Mouse (Mus musculus) layer of hippocampus, adult 18-20 months (tissue): ENCODE data around the gene Hoxd13. TPM values are rescaled to one million over a fixed set of nuclear protein-coding genes. Genes with fewer than 3 reads are reported as not detected.

Experiments used
- DNase-seq, 2 experiments: peaks; one replicate each; pipeline ENCODE4 v3.0.0; 2022; ENCODE audit warnings: low spot score in 2 of 2
- total RNA-seq, 2 experiments: library from RNA; stranded (reverse); gene quantifications; 2 replicates each; pipeline ENCODE4 v1.2.3; 2021

The Hoxd13 gene
- total RNA-seq, 2 experiments from 2014 or later, result not detected

DNA sequence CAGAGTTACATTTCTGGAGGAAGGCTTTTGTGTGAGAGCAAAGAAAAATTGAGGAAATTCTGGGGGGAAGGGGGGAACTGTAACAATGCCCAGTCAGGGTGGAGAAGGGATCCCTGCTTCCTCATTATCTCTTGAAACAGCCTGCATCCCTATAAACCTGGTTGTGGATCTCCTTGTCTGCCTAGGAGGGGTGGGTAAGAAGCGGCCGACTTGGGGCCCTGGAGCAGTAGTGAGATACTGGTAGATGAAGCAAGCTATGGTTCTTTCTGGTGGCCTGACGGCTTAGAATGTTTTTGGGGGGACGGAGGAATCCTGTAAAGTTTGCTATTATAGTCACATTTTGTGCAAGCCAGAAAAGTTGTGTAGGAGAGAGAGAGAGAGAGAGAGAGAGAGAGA lies 25.3 kb downstream of the Hoxd13 start:
- no peak for DNase-seq

DNA sequence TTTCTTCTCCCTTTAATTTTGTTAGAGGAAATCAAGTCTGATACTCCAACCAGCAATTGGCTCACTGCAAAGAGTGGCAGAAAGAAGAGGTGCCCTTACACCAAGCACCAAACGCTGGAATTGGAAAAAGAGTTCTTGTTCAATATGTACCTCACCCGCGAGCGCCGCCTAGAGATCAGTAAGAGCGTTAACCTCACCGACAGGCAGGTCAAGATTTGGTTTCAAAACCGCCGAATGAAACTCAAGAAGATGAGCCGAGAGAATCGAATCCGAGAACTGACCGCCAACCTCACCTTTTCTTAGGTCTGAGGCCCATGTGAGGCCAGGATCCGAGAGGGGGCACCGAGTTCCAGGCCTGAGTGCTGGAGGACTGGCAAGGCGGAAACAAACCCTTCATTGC lies 26.0 kb downstream of the Hoxd13 start:
- no peak for DNase-seq

DNA sequence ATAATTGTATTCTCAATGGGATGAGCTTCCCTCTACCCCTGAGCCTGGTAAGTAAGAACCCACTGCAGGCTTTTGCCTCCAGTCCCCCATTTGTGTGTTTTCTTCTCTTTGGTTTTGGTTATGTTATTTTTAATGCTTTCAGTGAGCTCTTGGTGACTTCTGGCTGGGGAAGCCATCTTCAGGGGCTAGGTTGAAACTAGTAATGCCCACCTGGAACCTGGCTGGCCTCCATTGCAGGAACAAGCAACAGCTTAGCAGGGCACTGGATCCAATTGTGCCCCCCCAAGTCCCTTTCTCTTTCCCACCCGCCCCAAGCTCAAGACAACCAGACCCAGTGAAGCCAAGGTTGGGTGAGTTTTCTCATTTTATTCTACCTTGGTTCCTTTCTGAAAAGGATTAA lies 27.3 kb downstream of the Hoxd13 start:
- no peak for DNase-seq

DNA sequence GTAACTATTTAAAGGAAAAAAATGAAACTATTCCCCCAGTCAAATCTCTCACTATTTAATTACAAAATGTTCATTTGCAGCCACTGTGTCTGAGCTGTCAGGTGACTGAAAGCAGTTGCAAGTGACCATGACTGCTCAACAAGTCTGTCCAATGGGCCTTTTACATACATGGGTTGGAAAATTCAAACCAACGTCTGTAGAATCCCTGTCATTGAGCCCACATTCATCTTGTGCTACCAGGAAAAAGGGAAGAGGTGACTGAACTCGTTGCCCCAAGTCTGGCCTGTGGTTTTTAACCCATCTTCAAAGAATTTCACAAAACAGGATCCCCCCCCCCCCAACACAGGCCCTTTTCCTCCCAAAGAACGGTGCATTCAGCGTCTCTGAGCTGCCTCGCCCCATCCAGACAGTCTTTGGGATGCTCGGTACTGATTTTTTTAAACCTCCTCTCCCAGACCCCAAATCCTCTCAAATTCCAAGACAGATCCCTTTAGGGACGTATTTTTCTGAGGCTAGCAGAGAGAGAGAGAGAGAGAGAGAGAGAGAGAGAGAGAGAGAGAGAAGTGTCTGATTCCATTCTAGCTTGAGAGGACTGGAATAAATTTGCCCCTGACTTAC lies 27.8 kb downstream of the Hoxd13 start:
- DNase-seq, result no peak

DNA sequence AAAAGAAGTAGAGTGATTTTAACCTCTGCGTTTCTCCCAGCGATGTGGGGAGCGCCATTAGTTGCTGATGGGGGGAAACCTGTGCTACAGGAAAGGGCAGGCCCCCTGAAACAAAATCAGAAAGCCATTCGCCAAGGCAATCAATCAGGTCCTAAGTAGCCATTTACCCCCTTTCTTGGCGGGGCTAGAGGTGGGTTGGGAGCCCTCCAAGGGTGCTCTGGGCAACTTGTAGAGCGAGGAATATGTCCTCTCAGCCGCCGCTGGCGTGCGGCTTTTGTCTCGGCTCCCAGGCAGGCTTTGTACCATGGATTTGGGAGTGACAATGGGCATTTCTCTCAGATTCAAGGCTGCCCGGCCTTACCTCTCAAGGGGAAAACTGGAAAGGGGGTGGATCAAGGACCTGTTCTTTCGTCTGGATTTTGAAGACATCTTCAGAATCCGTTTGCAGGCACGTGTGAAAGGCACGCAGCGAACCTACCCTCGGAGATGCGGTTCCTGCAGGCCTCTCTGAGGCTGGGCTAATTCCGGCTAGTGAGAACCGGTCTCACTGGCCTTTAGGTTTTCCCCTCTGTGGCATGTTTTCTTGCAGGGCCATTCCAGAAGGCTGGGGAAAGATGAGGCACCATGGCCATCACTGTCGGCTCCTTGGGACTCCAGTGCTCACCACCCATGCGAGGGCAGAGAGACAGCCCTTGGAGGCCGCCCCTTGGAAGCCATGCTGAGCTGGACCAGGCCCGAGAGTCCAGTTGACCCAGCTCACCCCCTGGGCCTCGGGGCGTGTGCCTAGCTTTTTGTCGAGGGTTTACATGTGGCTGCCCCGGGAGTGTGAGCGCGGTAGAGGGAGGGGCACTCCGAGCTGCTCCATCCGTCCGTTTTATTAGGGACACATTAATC lies 28.6 kb downstream of the Hoxd13 start:
- no peak for DNase-seq

DNA sequence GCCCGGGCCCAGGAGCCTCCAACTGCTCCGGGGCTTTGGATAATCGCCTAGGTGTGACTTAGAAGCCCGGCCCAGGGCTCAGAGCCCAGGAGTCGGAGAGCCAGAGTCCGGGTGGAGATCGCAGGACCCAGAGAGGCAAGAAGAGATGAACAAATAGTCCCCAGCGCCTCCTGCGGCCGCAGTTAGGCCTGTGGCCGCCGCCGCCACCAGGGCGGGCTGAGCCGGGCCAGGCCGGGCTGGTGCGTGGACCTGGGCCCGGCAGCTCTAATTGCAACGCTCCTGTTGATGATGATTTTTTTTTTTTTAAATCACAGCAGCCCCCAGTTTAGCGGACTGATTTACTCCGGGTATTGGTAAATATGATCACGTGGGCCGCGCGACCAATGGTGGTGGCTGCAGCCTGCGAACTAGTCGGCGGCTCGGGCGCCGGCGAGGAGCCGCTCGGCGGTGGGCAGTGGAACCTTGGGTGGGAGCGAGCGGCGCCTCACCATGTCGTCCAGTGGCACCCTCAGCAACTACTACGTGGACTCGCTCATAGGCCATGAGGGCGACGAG lies 29.5 kb downstream of the Hoxd13 start, which contains the start of gene Hoxd9:
Gene Hoxd9, plus strand, starts transcription at position 161 of the 555 bp plus-strand sequence.
- no peak for DNase-seq

DNA sequence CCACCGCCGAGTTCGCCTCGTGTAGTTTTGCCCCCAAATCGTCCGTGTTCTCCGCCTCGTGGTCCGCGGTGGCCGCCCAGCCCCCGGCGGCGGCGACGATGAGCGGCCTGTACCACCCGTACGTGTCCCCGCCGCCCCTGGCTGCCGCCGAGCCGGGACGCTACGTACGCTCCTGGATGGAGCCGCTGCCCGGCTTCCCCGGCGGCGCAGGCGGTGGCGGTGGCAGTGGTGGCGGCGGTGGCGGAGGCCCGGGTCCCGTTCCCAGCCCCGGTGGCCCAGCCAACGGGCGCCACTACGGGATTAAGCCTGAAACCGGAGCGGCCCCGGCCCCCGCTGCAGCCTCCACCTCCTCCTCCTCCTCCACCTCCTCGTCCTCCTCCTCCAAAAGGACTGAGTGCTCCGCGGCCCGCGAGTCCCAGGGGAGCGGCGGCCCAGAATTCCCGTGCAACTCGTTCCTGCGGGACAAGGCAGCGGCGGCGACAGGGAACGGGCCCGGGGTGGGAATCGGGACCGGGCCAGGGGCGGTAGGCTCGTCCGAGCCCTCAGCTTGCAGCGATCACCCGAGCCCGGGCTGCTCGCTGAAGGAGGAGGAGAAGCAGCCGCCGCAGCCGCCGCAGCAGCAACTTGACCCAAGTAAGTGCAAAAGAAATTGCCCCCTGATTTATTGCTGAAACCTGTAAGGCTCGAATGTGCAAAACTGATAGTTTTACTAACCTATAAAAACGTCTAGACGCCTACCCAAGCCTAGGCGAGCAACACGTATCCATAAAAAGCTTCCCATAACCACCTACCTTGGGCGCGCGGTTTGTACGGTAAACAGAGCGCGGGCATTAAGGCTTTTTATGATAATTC lies 30.3 kb downstream of the Hoxd13 start:
- no peak for DNase-seq

DNA sequence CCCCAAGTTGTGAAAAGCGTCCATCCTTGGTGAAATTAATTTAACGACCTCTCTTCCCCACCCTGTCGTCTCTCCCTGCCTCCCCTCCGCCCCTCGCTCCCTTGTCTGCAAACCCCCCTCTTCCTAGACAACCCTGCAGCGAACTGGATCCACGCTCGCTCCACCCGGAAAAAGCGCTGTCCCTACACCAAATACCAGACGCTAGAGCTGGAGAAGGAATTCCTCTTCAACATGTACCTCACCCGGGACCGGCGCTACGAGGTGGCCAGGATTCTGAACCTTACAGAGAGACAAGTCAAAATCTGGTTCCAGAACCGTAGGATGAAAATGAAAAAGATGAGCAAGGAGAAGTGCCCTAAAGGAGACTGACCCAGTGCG lies 30.9 kb downstream of the Hoxd13 start:
- no peak for DNase-seq

DNA sequence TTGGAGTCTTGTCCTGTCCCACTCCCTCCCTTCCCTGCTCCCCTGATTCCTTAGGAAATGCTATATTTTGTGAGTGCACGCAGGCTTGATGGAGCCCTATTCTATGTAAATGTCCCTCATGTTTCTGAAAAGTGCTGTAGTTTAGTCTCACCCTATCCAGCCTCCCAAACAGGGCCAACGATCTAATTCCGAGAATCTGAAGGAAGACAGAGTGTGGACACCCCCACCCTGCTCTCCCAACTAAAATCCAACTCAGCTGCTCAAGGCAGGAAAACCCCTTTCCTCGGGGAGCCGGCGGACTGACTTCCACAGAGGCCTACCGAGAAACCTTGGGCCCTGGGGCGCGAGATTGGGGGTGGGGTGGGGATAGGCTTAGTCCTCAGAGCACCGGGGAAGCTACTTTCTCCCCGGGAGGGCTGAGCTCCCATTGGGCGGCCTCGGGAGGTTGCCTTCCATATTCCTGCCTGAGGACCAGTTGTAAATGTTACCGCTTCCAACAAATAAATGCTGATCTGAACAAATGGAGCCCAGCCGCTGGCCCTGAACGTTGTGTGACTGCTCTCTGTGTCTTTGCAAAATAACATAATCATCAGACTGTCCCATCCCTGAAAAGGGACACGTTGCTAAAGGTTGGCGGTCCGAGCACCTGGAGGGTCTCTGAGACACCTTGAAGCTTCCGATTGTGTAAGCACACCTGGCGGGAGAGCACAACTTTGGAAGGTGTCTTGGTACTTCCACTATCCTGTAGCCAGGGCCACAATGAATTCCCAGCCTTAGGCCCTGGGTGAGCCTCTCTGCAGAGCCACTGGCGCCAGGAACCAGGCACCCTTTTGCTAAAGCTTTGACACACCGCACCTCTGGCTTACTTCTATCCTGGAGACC lies 31.8 kb downstream of the Hoxd13 start:
- no peak for DNase-seq

DNA sequence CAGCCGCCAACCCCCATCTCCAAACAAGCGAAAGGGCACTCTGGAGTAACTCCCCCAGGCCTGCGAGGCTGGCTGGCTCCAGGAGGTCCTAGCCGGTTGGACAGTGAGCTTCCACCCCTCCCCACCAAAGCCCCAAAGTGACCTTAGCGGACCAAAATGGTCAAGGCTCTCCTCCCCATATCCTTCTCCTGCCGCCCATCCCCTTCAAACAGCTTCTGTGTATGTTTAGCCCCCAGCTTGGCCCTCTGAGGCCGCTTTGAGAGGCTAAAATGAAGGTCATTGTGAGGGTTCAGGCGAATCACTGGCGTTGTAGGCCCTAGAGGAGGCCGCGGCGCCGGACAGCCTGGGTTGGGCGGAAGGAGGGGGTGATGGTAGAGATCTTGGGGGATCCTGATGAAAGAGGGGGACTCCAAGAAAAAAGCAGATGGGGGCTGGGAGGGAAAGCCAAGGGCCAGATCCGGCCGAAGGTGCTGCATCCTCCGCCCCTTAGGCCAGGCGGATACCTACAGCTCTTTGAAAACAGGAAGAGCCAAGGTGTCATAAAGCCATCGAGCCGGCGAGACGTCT lies 32.5 kb downstream of the Hoxd13 start:
- DNase-seq, result no peak

DNA sequence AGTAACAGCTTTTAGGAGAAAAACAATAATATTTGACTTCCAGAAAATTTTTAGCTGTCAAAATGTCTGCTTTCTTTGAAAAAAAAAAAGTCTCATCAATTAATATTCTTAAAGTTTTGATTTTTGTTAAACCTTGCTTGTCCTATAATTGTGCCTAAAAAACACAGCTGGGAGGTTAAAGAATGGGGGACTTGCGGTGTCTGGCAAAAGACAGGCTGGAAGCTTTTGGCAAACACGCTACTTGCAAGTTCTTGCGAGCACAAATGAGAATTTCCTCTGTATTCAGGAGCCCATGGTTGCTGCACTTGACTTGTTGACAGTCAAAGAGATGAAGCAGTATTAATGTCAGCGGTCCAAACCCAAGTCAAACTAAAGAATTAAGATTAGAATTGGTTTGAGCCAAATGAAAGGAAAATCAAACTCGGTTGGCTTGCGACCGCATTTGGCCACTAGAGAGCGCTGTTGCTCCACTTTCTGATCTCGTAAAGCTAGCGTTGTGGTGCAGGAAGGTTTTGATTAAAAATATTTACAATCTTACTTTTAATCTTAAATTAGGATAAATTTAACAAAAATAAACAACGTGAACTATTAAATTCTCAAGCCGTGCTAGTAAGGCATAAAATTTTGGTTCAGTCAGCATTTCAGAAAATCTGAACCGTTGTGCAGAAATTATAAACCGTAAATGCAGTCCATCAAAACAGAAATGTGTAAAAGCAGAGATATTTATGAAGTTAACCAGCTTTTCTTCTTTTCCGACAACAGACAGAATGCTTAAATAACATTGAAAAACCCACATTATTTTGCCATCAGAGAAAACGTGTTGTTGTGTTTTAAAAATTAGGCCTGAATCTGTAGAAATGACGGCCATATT lies 34.1 kb downstream of the Hoxd13 start:
- DNase-seq, result peak; percentile 37 to 87

DNA sequence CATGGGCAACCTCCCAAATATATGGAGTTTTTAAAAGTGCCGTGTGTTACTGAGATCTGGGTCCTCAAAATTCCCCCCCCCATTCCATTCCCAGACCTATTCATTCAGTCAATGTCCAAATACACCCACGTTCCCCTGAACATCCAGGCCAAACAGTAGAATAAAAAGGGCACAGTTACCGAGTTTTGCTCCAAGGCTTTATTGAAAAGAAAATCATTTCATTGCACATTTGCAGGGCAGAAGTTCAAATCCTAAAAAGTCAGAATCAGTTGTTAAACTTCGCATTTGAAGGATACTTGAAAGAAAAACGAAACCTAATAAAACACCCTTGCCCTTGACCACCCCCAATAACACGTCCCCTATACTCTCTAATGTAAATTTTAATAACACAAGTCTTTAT lies 34.7 kb downstream of the Hoxd13 start:
- no peak for DNase-seq

DNA sequence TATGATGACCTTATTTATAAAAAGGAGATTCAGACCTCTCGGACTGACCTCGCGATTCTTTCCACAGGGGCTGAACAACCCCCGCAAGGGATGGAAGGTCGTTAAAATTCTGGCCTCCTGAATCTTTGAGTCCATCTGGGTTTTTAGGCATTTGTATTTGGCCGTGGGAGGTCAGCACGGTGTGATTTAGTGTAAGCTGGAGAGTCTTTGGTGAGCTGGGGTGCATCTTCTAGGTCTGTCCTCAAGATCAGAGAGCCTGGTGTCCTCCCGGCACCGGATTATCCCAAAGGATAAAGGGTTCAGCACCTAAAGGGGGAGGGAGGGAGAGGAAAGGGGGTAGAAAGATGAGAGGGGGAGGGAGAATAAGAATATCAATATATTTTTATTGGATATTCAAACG lies 35.2 kb downstream of the Hoxd13 start:
- DNase-seq, result no peak

DNA sequence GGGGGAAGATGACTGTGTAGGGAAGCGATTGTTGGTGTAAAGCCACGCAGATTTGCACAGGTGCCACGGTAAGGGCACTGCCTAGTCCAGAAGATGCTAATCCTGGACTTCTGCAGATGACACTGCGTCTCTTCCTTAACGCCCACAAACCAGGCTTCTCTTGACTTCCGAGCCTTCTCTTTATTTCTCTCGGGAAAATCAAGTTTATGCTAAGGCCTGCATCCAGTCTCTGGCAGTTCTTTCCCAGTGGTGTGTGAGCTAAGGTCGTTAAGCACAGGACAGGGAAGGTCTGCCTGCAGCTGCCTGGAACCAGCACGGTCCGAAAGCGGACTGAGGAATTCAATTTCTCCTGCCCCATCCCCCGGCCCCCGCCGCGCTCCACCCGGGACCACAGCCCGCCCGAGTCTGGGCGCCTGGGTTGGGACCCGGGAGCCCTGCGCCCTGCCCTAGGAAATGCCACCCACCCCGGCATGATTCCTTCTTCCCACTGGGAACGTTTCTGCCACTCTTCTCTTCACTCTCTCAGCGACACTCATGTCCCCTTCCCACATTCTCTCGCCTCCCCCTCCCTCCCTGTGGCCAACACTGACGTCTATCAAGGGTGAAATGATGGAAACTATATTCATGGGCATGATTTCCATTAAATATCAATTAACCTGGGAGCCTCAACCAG lies 35.7 kb downstream of the Hoxd13 start:
- DNase-seq, result no peak

DNA sequence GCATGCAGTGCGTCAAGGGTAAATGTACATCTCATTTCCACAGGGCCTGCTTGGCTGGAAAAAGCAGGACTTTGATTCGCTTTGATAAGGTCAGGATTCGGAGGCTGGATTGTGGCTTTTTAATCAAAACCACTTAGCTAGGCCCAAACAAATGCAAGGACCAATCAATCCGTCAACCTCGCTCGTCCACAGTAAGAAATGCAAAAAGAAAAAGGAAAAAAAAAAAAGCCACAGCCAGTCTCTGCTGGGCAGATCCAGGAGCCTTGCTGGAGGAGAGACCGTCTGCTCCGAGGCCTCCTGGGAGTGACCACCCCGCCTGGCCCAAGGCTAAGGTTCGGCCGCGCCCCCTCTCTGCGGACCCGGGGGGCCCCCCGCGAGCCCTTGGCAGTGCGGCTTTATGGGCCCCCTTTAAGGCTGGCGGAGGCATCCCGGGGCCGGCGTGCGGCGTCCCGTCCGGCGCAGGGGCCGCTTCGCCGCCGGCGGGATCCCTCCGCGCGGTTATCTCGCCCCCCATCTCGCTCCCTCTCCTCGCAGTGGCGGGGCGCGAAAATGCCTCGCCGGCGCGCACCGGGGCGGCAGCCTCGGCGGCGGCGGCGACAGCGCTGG lies 36.4 kb downstream of the Hoxd13 start, which contains the start of gene Hoxd8:
Gene Hoxd8, plus strand, starts transcription at position 223 of the 606 bp plus-strand sequence.
- no peak for DNase-seq

DNA sequence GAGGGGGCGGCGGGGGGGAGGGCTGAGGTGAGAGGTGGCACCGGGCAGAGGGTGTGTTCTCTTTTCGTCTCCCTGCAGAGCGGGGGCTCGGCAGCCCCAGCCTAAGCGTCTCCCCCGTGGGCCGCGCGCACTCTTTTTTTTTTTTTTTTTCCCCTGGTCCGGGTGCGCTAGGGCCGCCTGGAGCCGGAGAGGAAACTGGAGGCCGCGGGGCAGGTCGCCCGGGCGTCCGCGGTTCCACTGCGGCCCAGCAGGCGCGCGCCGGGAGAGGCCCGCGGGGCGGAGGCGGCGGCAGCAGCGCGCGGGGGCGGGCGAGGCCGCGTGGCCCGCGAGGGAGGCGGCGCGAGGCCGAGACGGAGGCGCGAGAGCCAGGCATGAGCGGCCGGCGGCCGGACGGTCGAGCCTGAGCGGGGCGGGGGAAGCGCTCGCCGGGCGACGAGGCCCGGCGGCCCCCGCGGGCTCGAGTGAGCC lies 36.9 kb downstream of the Hoxd13 start:
- DNase-seq, result no peak

DNA sequence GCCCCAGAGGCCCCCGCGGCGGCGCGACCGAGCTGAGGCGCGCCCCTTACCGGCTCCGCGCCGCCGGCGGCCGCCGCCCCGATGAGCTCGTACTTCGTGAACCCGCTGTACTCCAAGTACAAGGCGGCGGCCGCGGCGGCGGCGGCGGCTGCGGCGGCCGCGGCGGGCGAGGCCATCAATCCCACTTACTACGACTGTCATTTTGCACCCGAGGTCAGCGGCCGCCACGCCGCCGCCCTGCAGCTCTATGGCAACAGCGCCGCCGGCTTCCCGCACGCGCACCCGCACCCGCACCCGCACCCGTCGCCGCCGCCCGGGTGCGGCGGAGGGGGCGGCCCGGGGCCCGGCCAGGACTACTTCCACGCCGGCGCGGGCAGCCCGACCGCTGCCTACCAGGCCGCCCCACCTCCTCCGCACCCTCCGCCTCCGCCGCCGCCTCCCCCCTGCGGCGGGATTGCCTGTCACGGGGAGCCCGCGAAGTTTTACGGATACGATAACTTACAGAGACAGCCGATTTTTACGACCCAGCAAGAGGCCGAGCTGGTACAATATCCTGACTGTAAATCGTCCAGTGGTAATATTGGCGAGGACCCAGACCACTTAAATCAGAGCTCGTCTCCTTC lies 37.5 kb downstream of the Hoxd13 start:
- no peak for DNase-seq
